Mouse (Mus musculus) retina, adult 2 months (tissue): ENCODE data around the gene Macf1.

Experiments used
- DNase-seq: peaks from one replicate; pipeline ENCODE4 v3.0.0-alpha.2; 2012; ENCODE audit warnings: low read depth, low spot score

Macf1 gene

GRCm38 (mm10) chr4:123598519-123599228, 85.5 kb downstream of the Macf1 start:
- DNase-seq, result no peak

GRCm38 (mm10) chr4:123594381-123594806, 89.8 kb downstream of the Macf1 start:
- DNase-seq, result no peak

GRCm38 (mm10) chr4:123593664-123594063, 90.5 kb downstream of the Macf1 start:
- DNase-seq, result no peak

DNA sequence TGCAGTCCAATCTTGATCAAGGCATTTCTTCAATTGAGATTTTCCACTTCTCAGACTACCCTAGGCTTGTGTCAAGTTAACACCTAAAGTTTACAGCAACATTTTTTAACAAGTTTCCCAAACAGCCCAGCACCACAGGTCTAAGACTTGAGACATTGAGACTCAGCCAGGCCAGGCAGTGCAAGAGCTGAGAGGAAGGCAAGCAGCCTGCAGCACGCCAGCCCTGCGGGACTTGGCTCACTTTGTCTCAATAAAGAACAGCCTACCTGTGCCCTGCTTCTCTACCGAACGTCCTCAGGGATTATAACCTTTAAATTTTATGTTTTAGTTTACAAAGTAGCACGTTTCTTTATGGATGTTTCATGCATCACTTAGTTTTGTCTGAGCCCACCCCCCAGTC, 92.1 kb downstream of the Macf1 start:
- no peak for DNase-seq

DNA sequence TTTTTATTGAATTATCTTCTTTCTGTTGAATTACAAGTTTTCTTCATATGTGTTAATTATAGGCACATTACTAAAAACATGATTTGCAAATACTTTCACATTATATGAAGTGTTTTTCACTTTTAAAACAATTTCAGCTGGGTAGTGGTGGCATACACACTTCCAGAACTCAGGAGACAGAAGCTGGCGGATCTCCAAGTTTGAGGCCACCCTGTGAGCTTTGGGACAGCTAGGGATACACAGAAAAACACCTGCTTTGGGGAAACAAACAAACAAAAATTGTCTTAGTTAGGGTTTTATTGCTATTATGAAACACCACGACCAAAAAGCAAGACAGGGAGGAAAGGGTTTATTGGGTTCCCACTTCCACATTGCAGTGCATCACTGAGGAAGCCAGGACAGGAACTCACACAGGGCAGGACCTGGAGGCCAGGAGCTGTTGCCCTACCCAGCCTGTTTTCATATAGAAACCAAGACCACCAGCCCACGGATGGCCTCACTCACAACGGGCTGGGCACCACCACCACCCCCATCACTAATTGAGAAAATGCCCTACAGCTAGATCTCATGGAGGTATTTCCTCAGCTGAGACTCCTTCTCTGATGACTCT, 93.0 kb downstream of the Macf1 start:
- DNase-seq, result no peak

- DNase-seq, result no peak
These were observed 94.7 kb downstream of the Macf1 start for GRCm38 (mm10) chr4:123589496-123589895.

GRCm38 (mm10) chr4:123588353-123589301, 95.5 kb downstream of the Macf1 start:
- no peak for DNase-seq

DNA sequence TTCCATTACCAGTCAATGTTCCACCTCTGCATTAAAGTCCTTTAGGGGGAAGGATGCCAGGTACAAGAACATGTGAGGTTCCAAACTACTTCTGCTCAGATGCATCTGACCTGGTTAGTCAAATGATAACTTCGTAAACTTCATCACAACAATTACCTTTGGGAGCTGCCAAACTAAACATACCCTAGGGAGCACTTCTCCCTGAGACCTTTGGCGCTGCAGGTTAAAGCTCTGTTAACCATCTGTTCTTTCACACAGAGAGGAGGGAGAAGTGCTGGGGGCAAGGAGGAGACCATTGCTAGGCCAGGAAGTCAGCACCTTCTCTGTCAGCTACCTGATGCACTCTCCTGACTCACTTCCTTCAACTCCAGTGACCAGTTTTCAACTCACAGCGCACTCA, 96.5 kb downstream of the Macf1 start:
- DNase-seq, result no peak

DNA sequence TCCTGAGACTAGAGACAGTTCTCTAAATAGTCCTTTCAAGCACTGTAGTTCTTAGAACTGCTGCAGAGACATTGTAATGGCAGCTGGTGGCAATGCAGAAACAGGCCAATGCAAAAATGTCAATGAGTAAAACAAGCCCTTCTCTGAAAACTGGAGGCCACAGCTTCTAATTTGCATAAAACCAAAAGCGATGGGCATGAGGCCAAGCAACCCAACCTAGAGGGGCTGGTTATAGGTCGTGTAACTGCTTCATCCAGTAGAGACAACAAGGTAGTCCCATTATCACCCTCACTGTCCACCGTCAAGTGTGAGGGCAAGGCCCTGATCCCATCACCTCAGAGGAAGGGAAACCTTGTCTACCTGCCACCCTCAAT, 99.5 kb downstream of the Macf1 start:
- no peak for DNase-seq

- no peak for DNase-seq
These were observed 100.0 kb downstream of the Macf1 start for GRCm38 (mm10) chr4:123584084-123584719.

DNA sequence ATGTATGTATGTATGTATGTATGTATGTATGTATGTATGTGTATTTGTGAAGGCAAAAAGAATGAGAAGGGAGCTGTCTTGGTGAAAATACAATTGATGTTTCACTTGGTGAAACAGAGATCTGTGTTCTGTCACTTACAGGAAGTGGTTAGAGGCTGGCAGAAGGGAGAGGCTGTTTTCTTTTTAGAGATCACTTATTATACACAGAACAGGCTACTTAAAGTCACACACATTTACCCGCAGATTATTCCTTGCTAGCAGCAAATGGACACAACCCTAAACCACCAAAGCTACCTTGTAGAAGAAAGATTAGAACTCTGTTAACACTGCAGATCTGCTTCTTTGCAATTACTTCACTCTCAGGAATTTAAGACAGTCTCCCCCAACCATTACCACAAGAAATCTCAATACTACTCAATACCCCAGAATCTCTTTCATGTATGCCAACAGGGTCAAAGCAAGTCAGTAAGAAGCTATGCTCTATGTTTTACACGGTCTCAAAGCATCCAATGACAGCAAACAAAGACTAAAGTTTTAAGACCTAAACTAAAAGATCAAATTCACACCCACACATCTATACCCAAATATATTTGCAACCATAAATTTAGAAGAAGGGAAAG, 106.6 kb downstream of the Macf1 start:
- no peak for DNase-seq

- no peak for DNase-seq
These were observed 111.5 kb downstream of the Macf1 start for GRCm38 (mm10) chr4:123572434-123573336.

DNA sequence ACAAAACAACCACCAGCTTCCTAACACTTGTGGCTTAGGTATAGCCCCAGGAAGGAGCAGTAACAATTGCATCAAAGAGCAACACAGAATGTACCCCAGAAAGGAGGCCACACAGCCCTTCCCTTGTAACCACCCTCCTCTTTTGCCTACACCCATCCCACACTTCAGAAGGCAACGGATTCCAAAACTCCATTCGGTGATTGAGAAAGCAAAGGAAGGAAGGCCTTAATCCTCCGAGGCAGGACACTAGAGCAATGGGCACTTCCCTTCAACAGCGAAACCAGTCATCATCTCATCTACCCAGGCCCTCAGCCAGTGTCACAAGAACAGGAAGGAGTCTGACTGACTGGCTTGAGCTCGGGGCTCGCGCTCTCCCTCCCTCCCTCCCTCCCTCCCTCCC, 112.3 kb downstream of the Macf1 start:
- no peak for DNase-seq

DNA sequence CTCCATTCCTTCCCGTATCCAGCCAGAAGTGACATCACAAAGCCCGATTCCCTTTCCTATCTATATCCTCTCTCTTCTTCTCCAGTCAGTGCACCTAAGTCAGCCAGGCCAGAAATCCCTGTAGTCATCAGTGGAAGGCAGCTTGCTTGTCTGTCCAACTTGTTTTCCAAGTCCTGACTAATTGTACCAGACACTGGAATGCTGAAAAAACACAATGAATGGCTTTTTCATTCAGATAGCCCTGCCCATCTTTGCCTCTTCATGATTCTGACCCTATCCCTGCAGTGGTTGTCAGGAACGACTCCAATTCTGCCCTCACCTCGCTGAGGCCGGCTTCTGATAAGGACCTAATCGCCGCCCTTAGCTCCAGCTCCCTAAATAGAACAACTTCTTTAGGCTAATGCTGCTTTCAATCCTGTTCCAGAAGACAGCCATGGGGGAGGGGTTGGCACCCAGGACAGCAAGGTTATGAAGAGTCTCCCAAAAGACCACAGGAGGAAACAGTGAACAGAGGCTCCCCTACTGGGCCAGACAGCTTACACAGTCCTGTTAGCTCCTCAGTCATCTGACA, 118.8 kb downstream of the Macf1 start:
- DNase-seq, result peak; percentile 69

- DNase-seq, result no peak
These were observed 119.9 kb downstream of the Macf1 start for GRCm38 (mm10) chr4:123564051-123564791.

- no peak for DNase-seq
These were observed 121.9 kb downstream of the Macf1 start for GRCm38 (mm10) chr4:123562177-123562815.

DNA sequence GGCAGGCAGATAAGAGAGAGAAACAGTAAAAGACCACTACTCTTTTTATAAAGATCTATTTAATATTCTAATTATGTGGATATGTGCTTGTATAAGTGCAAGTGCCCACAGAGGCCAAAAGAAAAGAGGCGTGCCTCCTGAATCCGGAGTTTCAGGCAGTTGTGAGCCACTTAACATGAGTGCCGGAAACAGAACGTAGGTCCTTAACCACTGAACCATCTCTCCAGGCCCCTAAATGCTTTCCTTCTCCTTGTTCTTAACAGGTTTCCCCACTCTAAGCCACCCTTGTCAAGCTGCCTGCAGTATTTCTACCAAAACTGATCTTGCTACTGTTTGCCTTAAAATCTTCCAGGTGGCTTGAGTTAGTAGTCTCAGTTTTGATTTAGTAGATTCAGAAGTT, 123.3 kb downstream of the Macf1 start:
- DNase-seq, result no peak

GRCm38 (mm10) chr4:123558496-123558895, 125.7 kb downstream of the Macf1 start:
- no peak for DNase-seq

DNA sequence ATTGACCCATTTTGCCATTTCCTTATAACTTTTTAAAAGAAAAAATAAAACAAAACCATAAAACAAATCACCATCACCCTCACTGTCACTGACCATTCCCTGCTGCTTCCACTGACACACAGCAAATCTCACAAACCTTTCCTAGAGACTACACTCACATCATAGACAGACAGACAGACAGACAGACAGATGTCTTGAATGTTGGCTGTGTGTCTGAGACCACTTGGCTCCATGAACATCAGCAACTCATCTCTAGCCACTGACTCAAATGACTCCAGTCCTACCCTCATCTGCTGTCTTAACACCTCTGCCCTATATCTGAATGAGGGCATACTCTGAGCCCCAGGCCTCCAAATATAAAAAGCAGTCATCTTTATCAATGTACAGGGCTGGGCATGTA, 128.9 kb downstream of the Macf1 start:
- DNase-seq, result no peak
